Mouse (Mus musculus): Measurements from ENCODE around the gene Ccng1.

- TF ChIP-seq POLR2A (IDR thresholded peaks at IDR 0.05; ENCODE audit: low read depth, low read length) (peak; percentile 67), CTCF (IDR thresholded peaks at IDR 0.05; ENCODE audit: extremely low read depth, insufficient read length, insufficient replicate concordance, low read depth, low read length) (no peak)
These were observed at the start of gene Ccng1 for GRCm38 (mm10) chr11:40755109-40755627.

Data from small intestine, adult 2 months (tissue).